Mouse (Mus musculus) adrenal gland (tissue): ENCODE measurements around the gene Prr29.

Experiments used
- intact Hi-C: fragments of 180-260 bp; cut with DNase I; formaldehyde crosslinking; loops from one replicate; pipeline ENCODE4 v1.15.1; 2025

Prr29 gene

DNA sequence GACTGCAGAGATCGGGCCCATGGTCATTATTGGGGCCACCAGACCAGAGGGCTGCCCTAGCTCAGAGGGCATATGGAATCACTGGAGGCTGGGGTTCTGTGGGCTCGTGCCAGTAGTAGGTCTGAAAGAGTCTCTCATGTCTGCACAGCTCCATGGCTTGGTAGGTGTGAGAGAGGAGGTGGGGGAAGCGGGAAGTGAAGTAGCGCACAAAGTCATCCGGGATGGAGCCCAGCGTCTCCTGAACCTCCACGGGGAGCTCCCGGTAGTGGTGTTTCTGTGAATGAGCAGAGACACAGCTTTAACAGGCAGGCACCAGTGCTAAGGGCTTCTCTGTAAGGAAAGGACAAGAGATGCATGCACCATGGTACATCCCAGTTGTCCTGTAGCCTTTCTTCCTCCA, 33.2 kb downstream of the Prr29 start:
- intact Hi-C loops: no loop called here

DNA sequence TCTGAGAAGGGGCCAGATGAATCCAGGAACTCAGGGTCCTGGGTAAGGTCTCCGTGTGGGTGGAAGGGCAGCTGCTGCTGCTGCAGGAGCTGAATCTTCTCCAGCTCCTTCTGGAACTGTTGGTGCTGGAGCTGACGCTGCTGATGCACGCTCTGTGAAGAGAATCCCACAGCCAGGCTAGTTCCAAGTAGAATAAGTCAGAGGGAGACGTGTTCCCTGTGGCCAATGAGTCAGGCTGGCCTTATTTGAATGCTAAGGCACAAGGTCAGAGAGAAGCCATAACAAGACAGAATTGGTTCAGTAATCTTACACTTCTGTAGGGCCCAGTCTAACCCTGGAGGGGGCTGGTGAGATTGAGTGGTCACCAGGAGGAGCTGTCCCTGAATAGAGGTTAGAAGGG, 44.7 kb downstream of the Prr29 start:
- intact Hi-C loops: no loop called here

DNA sequence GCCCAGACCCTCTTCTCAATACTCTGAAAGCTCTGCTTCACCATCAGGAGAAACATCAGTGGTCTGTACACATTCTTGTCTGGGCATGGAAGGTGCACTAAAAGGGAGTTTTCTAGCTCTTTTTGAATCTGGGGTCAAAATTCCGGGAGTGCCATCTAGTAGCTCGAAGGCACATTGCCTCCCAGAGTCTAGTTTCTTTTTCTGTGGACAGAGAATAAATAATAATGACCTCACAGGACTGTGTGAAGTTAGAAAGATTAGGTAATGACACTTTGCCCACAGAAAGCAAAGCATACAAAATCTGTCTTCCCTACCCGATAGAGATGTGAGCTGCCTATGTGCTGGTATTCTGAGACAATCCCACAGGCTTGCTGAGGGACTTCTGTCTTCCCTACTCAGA, 45.2 kb downstream of the Prr29 start:
- intact Hi-C loops: no loop called here

DNA sequence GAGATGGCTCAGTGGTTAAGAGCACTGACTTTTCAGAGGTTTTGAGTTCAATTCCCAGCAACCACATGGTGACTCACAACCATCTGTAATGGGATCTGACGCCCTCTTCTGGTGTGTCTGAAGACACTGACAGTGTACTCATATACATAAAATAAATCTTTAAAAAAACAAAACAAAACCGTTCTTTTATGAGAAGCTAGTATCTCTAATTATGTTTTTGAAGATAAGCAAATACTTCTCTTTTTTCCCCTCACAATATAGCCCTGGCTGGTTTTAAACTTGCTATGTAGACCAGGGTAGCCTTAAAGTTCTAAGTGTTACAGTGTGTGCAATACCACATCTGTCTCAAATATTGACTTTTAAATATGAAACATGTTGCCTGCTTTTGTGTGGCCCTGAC, 45.9 kb downstream of the Prr29 start:
- intact Hi-C loops: no loop called here

DNA sequence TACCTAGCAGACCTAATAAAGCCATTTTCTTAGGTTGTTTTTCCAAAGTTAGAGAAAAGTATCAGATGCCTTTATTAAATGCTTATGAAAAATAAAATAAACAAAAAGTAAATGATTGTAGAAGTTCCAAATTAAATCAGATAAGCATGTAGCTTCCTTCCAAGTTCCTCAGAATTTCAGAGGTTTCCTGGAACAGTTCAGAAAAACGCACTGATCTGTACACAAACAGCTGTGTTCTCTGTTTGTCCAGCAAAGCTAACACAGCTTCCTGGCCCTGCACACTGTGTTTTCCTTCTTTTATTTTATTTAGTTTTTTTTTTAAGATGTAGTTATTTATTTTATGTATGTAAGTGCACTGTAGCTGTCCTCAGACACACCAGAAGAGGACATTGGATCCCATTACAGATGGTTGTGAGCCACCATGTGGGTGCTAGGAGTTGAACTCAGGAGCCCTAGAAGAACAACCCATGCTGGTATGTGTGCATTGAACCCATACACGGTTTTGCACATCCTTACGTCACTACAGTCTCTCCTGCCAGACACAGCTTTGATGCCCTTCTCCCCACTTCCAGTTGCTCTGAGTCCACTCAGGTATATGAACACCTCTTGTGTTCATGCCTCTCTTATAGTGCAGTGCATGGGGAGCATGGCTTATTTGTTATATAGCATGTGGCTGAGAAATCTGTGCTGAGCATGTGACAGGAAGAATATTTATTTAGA, 47.5 kb downstream of the Prr29 start:
- intact Hi-C loops: no loop called here

DNA sequence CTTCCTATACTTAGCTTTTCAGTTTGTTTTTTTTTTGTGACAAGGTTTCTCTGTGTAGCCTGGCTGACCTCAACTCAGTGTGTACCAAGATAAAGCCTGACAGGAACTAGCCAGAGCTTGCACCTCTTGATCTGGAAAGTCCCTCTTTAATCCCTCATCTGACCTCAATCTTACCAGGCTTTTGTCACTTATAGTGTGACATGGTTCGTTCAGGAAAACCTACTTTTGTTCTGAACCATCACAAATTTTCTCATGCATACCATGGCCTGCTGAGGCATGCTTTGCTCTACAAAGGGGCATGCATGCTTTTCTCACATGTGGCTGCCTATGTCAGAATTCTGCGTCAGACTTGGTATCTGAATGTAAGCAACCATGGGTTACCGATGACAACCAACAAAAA, 51.1 kb downstream of the Prr29 start:
- intact Hi-C loops: loop anchor here (5.0 kb wide), 1 partner anchor 211 kb away; no protein-coding TSS in a partner anchor

DNA sequence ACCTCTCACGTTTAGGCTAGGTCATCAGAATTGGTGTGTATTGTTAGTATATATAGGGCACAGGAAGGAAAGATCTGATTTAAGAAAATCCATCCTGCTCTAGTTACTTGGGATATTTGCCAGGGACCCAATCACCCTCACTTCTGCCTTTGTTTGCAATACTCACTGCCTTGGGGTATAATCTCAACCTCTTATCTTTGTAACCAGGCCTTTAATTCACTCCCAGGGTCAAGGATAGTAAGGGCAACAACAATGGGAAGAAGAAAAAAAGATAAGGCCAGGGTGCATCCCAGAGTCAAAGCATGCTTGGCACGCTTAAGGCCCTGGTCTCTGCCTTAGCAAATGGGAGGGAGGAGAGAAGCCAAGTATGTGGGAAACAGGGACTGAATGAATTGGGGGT, 52.6 kb downstream of the Prr29 start:
- intact Hi-C loops: loop anchor here (1.0 to 5.0 kb wide), 2 partner anchors 73 to 209 kb away; no protein-coding TSS in a partner anchor

DNA sequence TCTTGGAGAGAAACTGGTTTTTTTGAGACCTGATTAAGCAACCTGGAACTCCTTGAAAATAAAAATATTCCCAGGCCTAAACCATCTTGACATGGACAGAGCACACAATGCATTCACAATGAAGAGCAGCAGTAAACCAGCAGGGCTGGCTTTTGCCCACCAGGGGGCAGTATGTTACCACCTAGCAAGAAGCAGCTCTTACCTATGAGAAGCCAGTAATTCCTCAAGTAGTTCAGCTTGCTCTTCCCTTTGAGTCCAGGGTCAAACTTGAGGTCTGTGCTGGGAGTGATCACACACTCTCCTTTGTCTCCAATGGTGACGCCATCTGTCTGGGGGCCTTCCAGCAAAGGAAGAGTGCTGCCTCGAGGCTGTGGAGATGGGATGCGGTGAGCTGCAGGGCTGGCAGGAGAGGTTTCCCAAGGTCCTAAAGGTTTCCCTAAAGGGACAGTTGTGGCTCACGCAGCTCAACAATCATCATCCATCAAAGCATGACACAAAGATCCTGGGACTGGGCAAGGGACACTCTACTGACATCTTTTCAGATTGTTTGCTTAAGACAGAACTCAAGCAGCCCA, 53.4 kb downstream of the Prr29 start:
- intact Hi-C loops: loop anchor here (1.0 to 5.0 kb wide), 2 partner anchors 73 to 209 kb away; no protein-coding TSS in a partner anchor

DNA sequence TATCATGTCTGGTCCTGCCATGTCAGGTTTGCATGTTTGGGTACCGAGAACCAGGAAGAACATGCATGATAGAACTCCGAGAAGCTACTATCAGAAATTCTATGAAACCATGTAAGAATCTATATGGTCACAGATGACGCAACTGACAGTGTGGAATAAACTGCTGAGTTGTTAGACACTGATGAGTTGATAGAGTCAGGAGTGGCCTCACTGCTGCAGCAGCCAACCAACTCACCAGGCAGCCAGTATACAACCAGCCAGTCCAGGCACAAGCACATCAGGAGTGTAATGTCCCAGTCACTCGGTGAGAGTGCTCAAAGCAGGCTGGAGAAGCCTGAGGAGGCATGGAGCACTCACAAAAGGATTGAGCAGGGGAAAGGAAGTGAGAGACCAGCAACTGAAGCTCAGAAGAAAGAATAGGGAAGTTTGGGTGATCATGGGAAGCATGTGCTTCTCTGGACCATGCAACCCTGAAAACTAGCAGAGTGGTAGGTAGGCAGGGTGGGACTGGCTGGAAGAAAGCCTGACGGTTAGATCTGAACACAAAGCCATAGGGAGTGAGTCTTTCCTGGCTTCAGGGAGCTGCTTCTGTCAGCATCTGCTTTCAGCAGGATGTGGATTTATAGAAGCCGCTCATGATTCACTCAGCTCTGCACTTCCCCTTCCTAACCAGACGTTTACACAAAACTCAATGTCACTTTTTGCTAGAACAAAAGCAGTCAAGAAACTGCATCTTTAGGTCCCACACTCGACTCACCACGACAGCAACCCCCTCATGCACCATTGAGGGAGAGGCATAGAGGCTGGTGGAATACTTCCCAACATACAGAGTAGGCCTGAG, 54.2 kb downstream of the Prr29 start:
- intact Hi-C loops: loop anchor here (5.0 kb wide), 1 partner anchor 208 kb away; no protein-coding TSS in a partner anchor

DNA sequence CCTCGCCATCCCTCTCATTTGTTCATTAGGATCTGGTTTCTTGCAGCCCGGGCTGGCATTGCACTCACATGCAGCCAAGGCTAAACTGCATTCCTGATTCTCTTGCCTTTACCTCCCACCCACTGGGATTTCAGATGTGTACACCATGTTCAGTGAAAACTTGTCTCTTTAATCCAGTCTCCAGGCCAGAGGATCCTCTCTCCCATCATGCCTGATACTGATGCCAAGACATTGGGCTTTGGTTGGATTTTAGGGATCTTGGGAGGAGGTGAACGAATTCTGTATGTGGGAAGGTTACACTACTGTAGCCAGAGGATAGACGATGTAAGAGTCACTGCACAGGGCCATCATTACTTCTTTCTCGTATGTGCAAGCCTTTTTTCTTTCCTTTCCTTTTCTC, 59.9 kb downstream of the Prr29 start:
- intact Hi-C loops: no loop called here

DNA sequence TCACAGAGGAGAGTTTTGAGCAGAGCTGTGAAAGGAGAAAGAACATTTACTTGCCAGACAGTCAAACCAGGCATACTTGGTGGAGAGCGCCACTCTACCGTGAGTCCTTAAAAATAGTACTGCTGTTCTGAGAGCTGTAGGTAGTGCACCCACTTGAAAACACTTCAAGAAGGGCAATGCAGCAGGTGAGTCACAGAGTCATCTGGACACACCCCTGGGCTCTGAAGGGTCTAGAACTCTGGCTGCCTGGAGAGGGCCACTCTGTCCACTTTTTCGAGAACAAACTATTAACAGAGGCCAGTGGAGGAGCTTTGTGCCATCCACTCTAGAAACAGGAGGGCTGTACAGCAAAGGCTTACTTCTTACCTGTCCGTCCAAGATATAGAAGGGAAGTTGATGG, 61.2 kb downstream of the Prr29 start:
- intact Hi-C loops: no loop called here
